Mouse (Mus musculus) intestine, postnatal 0 days (tissue): ENCODE results near the gene Prtn3. TPM values are rescaled to one million over a fixed set of nuclear protein-coding genes. Genes with fewer than 3 reads are reported as not detected.
A peak's percentile ranks its signal among the peaks of the same experiment; 100 is the strongest.

Source experiments
- ATAC-seq: fragments of 200-750 bp; cut with Nextera tagmentation; 2 replicates; pipeline ENCODE4 v1.8.0; 2017; ENCODE audit warnings: mild to moderate bottlenecking, moderate TSS enrichment, moderate library complexity
- H3K27ac ChIP-seq: fragments of 300-500 bp; sonication (generic); 2 replicates; pipeline ENCODE4 v1.5.1; 2014; ENCODE audit warnings: mild to moderate bottlenecking, low read depth, low read length, moderate library complexity
- H3K27me3 ChIP-seq: fragments of 300-500 bp; sonication (generic); replicated peaks from 2 replicates; pipeline ENCODE4 v1.6.1; 2014; ENCODE audit warnings: low read length, mixed read lengths; ENCODE audit not compliant: control insufficient read depth, insufficient read depth
- H3K36me3 ChIP-seq: fragments of 300-500 bp; sonication (generic); 2 replicates; pipeline ENCODE4 v1.6.1; 2014; ENCODE audit warnings: mild to moderate bottlenecking, moderate library complexity; ENCODE audit not compliant: control insufficient read depth, insufficient read depth
- H3K4me1 ChIP-seq: fragments of 300-500 bp; sonication (generic); replicated peaks from 2 replicates; pipeline ENCODE4 v1.6.1; 2014; ENCODE audit warnings: antibody characterized with exemption, low read length, mixed read lengths; ENCODE audit not compliant: control insufficient read depth, insufficient read depth
- H3K4me2 ChIP-seq: fragments of 300-500 bp; sonication (generic); replicated peaks from 2 replicates; pipeline ENCODE4 v1.6.1; 2014; ENCODE audit warnings: low read depth, mild to moderate bottlenecking, moderate library complexity
- H3K4me3 ChIP-seq: fragments of 300-500 bp; sonication (generic); 2 replicates; pipeline ENCODE4 v1.5.1; 2014; ENCODE audit warnings: low read depth, low read length
- H3K9ac ChIP-seq: fragments of 300-500 bp; sonication (generic); 2 replicates; pipeline ENCODE4 v1.6.1; 2014; ENCODE audit warnings: mild to moderate bottlenecking, low read depth, low read length
- H3K9me3 ChIP-seq: fragments of 300-500 bp; sonication (generic); 2 replicates; pipeline ENCODE4 v1.6.1; 2016; ENCODE audit warnings: mixed run types; ENCODE audit not compliant: control insufficient read depth
- CTCF ChIP-seq: sonication (generic); IDR thresholded peaks from 2 replicates; pipeline ENCODE4 v1.5.1; 2016; ENCODE audit warnings: low read depth, mild to moderate bottlenecking, control low read depth, antibody characterized with exemption, moderate library complexity
- WGBS: fragments of 180-500 bp; shearing (Covaris S2); extraction: QIAGEN DNeasy Blood & Tissue Kit; methylation state at CpG from one replicate; pipeline ENCODE4 v1.1.7; 2014; 5-methylcytosine and 5-hydroxymethylcytosine counted together
- polyA plus RNA-seq: library from polyadenylated mRNA; unstranded; fragments of >200 nt; fragmentation: Nextera tagmentation; extraction: Ambion mirVana; gene quantifications from 2 replicates; pipeline ENCODE4 v1.2.1, GENCODE M21; 2015

Gene Prtn3
- polyA plus RNA-seq, 1 experiment from 2014 or later, result 1.1 TPM

- Histone ChIP-seq H3K27me3 (peaks cover 38% of the 10 kb centered on the region), H3K9ac (no peak overlapping the region)
These were observed 44.2 kb downstream of the Prtn3 start for GRCm38 (mm10) chr10:79918231-79919078.

DNA sequence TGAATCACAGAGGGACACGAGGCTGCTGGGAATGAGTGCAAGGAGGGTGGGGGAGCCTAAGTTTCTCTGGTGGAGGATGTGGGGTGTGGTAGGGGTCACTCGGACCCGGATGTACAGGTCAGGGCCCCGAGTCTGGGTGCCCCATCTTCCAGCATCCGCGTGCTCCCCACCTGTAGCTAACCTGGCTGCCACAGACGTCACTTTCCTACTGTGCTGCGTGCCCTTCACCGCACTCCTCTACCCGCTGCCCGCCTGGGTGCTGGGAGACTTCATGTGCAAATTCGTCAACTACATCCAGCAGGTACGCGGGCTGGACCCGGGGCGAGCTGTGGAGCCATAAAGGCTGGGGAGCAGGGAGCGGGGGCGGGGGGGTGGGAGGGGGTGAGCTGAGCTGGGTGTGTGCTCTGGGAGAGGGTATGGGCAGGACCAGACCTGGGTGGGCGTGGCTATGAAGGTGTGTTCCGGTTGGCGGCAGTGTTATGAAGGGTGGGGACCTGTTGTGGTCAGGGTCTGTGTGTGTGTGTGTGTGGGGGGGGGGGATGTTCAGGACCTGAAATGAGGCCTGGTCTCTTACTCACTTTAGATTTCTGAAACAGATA lies 45.1 kb downstream of the Prtn3 start:
- Histone ChIP-seq H3K27ac (no peak overlapping the region), H3K27me3 (peaks cover 38% of the 10 kb centered on the region), H3K4me1 (0 out of 2 replicates have a peak, but pooled peaks cover 9% of the 10 kb centered on the region), H3K9ac (no peak overlapping the region), H3K36me3 (no peaks in the 10 kb centered on the region; the same call in 1 of the 2 replicates), H3K4me3 (peak overlapping the region; percentile 7; the same call in 1 of the 2 replicates), H3K9me3 (no peaks in the 10 kb centered on the region), H3K4me2 (peak overlapping the region; percentile 54)
- ATAC-seq, result no peak
- 8% methylated on average over 21 of the region's 21 CpGs for WGBS
- no peak for TF ChIP-seq CTCF

More at GRCm38 (mm10) chr10:79918231-79919078, 44.2 kb downstream of the Prtn3 start:
- no peaks in the 10 kb centered on the region for H3K9me3 ChIP-seq
- H3K4me3 ChIP-seq, result no peak overlapping the region
- H3K27ac ChIP-seq, result no peak overlapping the region
- WGBS, result 34% methylated on average over 35 of the region's 35 CpGs
- 0 out of 2 replicates have a peak, but pooled peaks cover 9% of the 10 kb centered on the region for H3K4me1 ChIP-seq
- no peak for ATAC-seq
- no peak for TF ChIP-seq CTCF
- no peaks in the 10 kb centered on the region; the same call in 1 of the 2 replicates for H3K36me3 ChIP-seq
- H3K4me2 ChIP-seq, result peak overlapping the region; percentile 37

DNA sequence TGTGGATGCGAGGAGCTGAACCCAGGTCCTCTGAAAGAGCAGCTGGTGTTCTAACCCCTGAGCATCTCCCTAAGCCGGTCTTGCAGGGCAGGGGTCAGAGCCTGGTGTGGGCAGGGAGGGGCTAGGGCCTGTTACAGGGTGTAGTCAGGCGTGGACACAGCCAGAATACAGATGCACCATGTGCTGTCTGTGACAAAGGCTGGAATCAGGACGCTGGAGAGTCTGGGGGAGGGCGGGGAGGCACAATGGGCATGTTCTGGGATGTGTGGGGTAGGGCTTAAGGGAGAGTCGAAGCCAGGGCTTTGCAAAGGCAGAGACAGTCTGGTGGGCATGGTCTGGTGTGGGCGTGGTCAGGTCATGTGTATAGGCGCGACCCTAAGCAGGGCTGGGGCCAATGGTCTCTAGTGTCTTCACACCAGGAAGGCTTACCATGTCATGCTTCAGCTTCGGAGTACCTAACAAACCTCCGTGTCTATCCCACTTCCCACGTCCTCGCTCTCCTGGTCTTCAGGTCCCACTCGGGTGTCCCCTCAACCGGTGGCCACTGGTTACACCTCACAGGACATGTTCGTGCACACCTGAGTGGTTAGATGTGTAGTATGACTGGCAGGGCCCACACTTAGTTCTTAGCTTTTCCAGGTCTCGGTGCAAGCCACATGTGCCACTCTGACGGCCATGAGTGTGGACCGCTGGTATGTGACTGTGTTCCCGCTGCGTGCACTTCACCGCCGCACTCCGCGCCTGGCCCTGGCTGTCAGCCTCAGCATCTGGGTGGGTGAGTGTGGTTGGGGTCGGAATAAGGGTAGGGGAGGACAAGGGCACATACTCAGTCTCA lies 46.0 kb downstream of the Prtn3 start:
- Histone ChIP-seq H3K9me3 (no peaks in the 10 kb centered on the region), H3K36me3 (no peaks in the 10 kb centered on the region; the same call in 1 of the 2 replicates), H3K4me2 (peak overlapping the region; percentile 59), H3K27ac (no peak overlapping the region), H3K4me1 (0 out of 2 replicates have a peak, but pooled peaks cover 9% of the 10 kb centered on the region), H3K4me3 (0 out of 2 replicates have a peak overlapping the region, but pooled peaks have one; percentile 13), H3K27me3 (peaks cover 38% of the 10 kb centered on the region), H3K9ac (no peak overlapping the region)
- 27% methylated on average over 26 of the region's 26 CpGs for WGBS
- TF ChIP-seq CTCF, result no peak
- no peak for ATAC-seq

GRCm38 (mm10) chr10:79920958-79921535 lies 46.8 kb downstream of the Prtn3 start, which contains the start of gene R3hdm4:
Gene R3hdm4 (minus strand): TSS chr10:79921208.
- Histone ChIP-seq H3K27me3 (peaks cover 38% of the 10 kb centered on the region), H3K36me3 (no peaks in the 10 kb centered on the region; the same call in 1 of the 2 replicates), H3K27ac (no peak within 1 kb of the TSS), H3K4me2 (peak within 1 kb of the TSS; percentile 59), H3K4me1 (0 out of 2 replicates have a peak, but pooled peaks cover 6% of the 10 kb centered on the region), H3K9ac (no peak within 1 kb of the TSS), H3K9me3 (no peaks in the 10 kb centered on the region), H3K4me3 (peak within 1 kb of the TSS; percentile 13)
- 0 out of 2 replicates have a peak, but pooled peaks have one; percentile 20 for ATAC-seq
- peak; percentile 2; the same call in 1 of the 2 replicates for TF ChIP-seq CTCF
- WGBS, result 3% methylated on average over 38 of the region's 41 CpGs

GRCm38 (mm10) chr10:79921572-79921971 lies 47.3 kb downstream of the Prtn3 start:
- no peak for ATAC-seq
- Histone ChIP-seq H3K9me3 (no peaks in the 10 kb centered on the region), H3K9ac (no peak overlapping the region), H3K27me3 (peaks cover 38% of the 10 kb centered on the region), H3K4me2 (peak overlapping the region; percentile 59), H3K4me1 (0 out of 2 replicates have a peak, but pooled peaks cover 3% of the 10 kb centered on the region), H3K27ac (no peak overlapping the region), H3K36me3 (no peaks in the 10 kb centered on the region; the same call in 1 of the 2 replicates), H3K4me3 (peak overlapping the region; percentile 13)
- TF ChIP-seq CTCF, result no peak
- WGBS, result 7% methylated on average over 33 of the region's 34 CpGs
